35 mouse cellular contexts compared by ENCODE assay signal in the genomic region with DNA sequence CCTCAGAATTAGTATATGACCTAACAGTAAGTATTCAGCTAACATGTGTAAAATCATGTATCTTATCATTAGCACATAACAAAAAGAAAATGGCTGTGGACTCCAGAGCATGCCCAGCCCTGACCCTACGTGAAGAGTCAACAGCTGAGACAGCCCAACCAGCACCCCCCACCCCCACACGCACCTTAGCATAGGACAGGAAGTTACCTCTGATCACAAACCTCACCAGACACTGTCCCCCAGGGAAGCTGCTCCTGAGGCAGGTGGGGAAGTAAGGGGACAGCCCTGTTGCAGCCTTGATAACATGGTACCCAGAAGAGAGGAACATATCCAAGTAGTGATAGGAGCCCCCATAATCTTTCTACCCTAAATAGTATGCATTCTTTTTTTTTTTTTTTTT. TPM values are rescaled to one million over a fixed set of nuclear protein-coding genes. Genes with fewer than 3 reads are reported as not detected.
DNase-seq lines count a peak whose midpoint lies in the region; ATAC-seq lines count a peak whose summit lies in the region.
"Had no signal": no experiment of that assay in that cellular context is flagged by ENCODE, and none has a peak within 500 bp of the region (broad histone marks: within the 10 kb centered on the region; RNA-seq: fewer than 3 reads in every experiment).

No protein-coding gene starts in this region.

- no peak overlapping the region for H3K4me2 ChIP-seq in heart, embryonic 12.5 days
- no peak overlapping the region for H3K4me2 ChIP-seq in forebrain, embryonic 16.5 days (ENCODE audit: low read length)
- H3K4me2 ChIP-seq: embryonic facial prominence, embryonic 13.5 days; forebrain, embryonic 12.5 days; forebrain, embryonic 15.5 days; heart, embryonic 13.5 days; hindbrain, embryonic 14.5 days; intestine, embryonic 15.5 days had no signal

- H3K27ac ChIP-seq in heart, embryonic 12.5 days (ENCODE audit: poor library complexity, severe bottlenecking), result no peak overlapping the region
- H3K27ac ChIP-seq in forebrain, embryonic 16.5 days (ENCODE audit: low read length), result no peak overlapping the region
- H3K27ac ChIP-seq: embryonic facial prominence, embryonic 10.5 days; embryonic facial prominence, embryonic 13.5 days; forebrain, embryonic 12.5 days; forebrain, embryonic 15.5 days; heart, embryonic 13.5 days; hindbrain, embryonic 14.5 days; hindbrain, postnatal 0 days; intestine, embryonic 15.5 days had no signal

- 91% methylated on average over 2 of the region's 2 CpGs for WGBS in heart, embryonic 12.5 days
- WGBS in forebrain, embryonic 16.5 days, result 88% methylated on average over 2 of the region's 2 CpGs

- H3K9ac ChIP-seq in heart, embryonic 12.5 days, result no peak overlapping the region
- H3K9ac ChIP-seq in forebrain, embryonic 16.5 days (replicated peaks; ENCODE audit: low read depth, low read length), result no peak overlapping the region
- H3K9ac ChIP-seq: embryonic facial prominence, embryonic 13.5 days; forebrain, embryonic 12.5 days; forebrain, embryonic 15.5 days; heart, embryonic 13.5 days; hindbrain, embryonic 14.5 days; intestine, embryonic 15.5 days had no signal

- intact Hi-C loops in left cerebral cortex, postnatal 36 days (cut with DNase I), result no loop called here

- no peak overlapping the region for H3K4me3 ChIP-seq in heart, embryonic 12.5 days
- no peak overlapping the region for H3K4me3 ChIP-seq in forebrain, embryonic 16.5 days (replicated peaks; ENCODE audit: low read length)
- H3K4me3 ChIP-seq: embryonic facial prominence, embryonic 10.5 days; embryonic facial prominence, embryonic 13.5 days; erythroblast, embryonic 14.5 days; forebrain, embryonic 12.5 days; forebrain, embryonic 15.5 days; heart, embryonic 13.5 days; intestine, embryonic 15.5 days had no signal

- DNase-seq in heart, adult 11 months, result peak; percentile 55
- DNase-seq in CD4-positive, CD25-positive, alpha-beta regulatory T cell, adult 2 months (ENCODE audit: low read depth, low spot score), result peak; percentile 36
- peak; percentile 14 for DNase-seq in MEL-GATA-1-ER (ENCODE audit: extremely low read depth, low read depth)
- DNase-seq in induced T-regulatory cell, adult 2 months (ENCODE audit: low read depth), result peak; percentile 46
- DNase-seq in left cerebral cortex, postnatal 36 days (ENCODE audit: low spot score in 2 of 2), result no peak
- DNase-seq in ovary, postnatal 10 days (ENCODE audit: low spot score), result no peak
- DNase-seq: adrenal gland, adult 8-10 months; adrenal gland, postnatal 25 days; cerebellum, adult 11-12 months; cerebellum, adult 8-10 months; cerebellum, postnatal 10 days; cerebellum, postnatal 36 days; embryo, embryonic 11 days; gastrocnemius, postnatal 14 days; heart, adult 18-20 months; heart, postnatal 14 days; heart, postnatal 4 days had no signal

- peaks cover 45% of the 10 kb centered on the region for H3K36me3 ChIP-seq in heart, embryonic 12.5 days
- H3K36me3 ChIP-seq in forebrain, embryonic 16.5 days (ENCODE audit: control insufficient read depth, insufficient read depth), result 0 out of 2 replicates have a peak, but pooled peaks cover 3% of the 10 kb centered on the region

- H3K9me3 ChIP-seq in heart, embryonic 12.5 days (replicated peaks), result no peaks in the 10 kb centered on the region
- no peaks in the 10 kb centered on the region for H3K9me3 ChIP-seq in forebrain, embryonic 16.5 days (ENCODE audit: control insufficient read depth, low read length)
- H3K9me3 ChIP-seq: embryonic facial prominence, embryonic 10.5 days; embryonic facial prominence, embryonic 13.5 days; forebrain, embryonic 15.5 days; heart, embryonic 13.5 days; intestine, embryonic 15.5 days had no signal

- H3K27me3 ChIP-seq in heart, embryonic 12.5 days (replicated peaks), result no peaks in the 10 kb centered on the region
- H3K27me3 ChIP-seq in forebrain, embryonic 16.5 days (replicated peaks; ENCODE audit: control insufficient read depth, insufficient read depth, low read length), result no peaks in the 10 kb centered on the region
- H3K27me3 ChIP-seq: embryonic facial prominence, embryonic 13.5 days; forebrain, embryonic 12.5 days; forebrain, embryonic 15.5 days; heart, embryonic 13.5 days; intestine, embryonic 15.5 days; Patski had no signal

- H3K4me1 ChIP-seq in heart, embryonic 12.5 days (replicated peaks), result peaks cover 28% of the 10 kb centered on the region
- 0 out of 2 replicates have a peak, but pooled peaks cover 2% of the 10 kb centered on the region for H3K4me1 ChIP-seq in forebrain, embryonic 16.5 days (replicated peaks; ENCODE audit: control insufficient read depth, insufficient read depth, low read length)
- H3K4me1 ChIP-seq: embryonic facial prominence, embryonic 10.5 days; intestine, embryonic 15.5 days had no signal

- no peak for ATAC-seq in heart, embryonic 12.5 days (ENCODE audit: insufficient number of reproducible peaks, low FRiP score)
- no peak for ATAC-seq in forebrain, embryonic 16.5 days
- ATAC-seq: forebrain, embryonic 15.5 days; hindbrain, postnatal 0 days; intestine, embryonic 15.5 days; Patski had no signal

RNA-seq across cellular contexts. Expression of gene Mllt1, which starts 9.2 kb away (rescaled TPM):
- 45.3 and 50.6 TPM in 2 replicates for polyA plus RNA-seq in heart, embryonic 12.5 days (2016; fragmentation: Nextera tagmentation; extraction: Ambion mirVana)
- total RNA-seq in left cerebral cortex, postnatal 36 days (2021), result 10 to 100 TPM; 69.3 to 82.4 TPM
- polyA plus RNA-seq in forebrain, embryonic 16.5 days (2015; fragmentation: Nextera tagmentation; extraction: Ambion mirVana), result 86.1 and 86.7 TPM in 2 replicates

RNA-seq across cellular contexts. Expression of gene 1700061G19Rik, which starts 50.7 kb away (rescaled TPM):
- 0.33 and 0.36 TPM in 2 replicates for polyA plus RNA-seq in heart, embryonic 12.5 days (2016; fragmentation: Nextera tagmentation; extraction: Ambion mirVana)
- total RNA-seq in left cerebral cortex, postnatal 36 days (2021), result under 1 TPM in 1 of 2 experiments, not detected in 1; 0.14 TPM
- 0.50 and 0.65 TPM in 2 replicates for polyA plus RNA-seq in forebrain, embryonic 16.5 days (2015; fragmentation: Nextera tagmentation; extraction: Ambion mirVana)
- total RNA-seq: gastrocnemius, adult 18-20 months; gastrocnemius, postnatal 14 days; gastrocnemius, postnatal 4 days; heart, adult 18-20 months; heart, postnatal 14 days; hindbrain, postnatal 0 days had no signal
- polyA plus RNA-seq: erythroblast, embryonic 14.5 days; Patski had no signal

RNA-seq across cellular contexts. Expression of gene Acsbg2, which starts 51.8 kb away (rescaled TPM):
- not detected in 2 replicates for polyA plus RNA-seq in heart, embryonic 12.5 days (2016; fragmentation: Nextera tagmentation; extraction: Ambion mirVana)
- total RNA-seq in left cerebral cortex, postnatal 36 days (2021), result not detected
- polyA plus RNA-seq in forebrain, embryonic 16.5 days (2015; fragmentation: Nextera tagmentation; extraction: Ambion mirVana), result not detected in 2 replicates
- total RNA-seq: gastrocnemius, adult 18-20 months; gastrocnemius, postnatal 14 days; gastrocnemius, postnatal 4 days; heart, adult 18-20 months; heart, postnatal 14 days; heart, postnatal 4 days; hindbrain, postnatal 0 days had no signal
- polyA plus RNA-seq: brain, embryonic 14.5 days; cortical plate, adult 2 months; embryonic facial prominence, embryonic 10.5 days; embryonic facial prominence, embryonic 13.5 days; erythroblast, embryonic 14.5 days; forebrain, embryonic 12.5 days; forebrain, embryonic 15.5 days; heart, embryonic 13.5 days; heart, embryonic 16.5 days; hindbrain, embryonic 11.5 days; hindbrain, embryonic 14.5 days; hindbrain, postnatal 0 days; intestine, embryonic 15.5 days; Patski had no signal

RNA-seq across cellular contexts. Expression of gene Acer1, which starts 55.9 kb away (rescaled TPM):
- polyA plus RNA-seq in heart, embryonic 12.5 days (2016; fragmentation: Nextera tagmentation; extraction: Ambion mirVana), result not detected in 2 replicates
- total RNA-seq in left cerebral cortex, postnatal 36 days (2021), result not detected
- not detected in 2 replicates for polyA plus RNA-seq in forebrain, embryonic 16.5 days (2015; fragmentation: Nextera tagmentation; extraction: Ambion mirVana)
- total RNA-seq: gastrocnemius, adult 18-20 months; gastrocnemius, postnatal 14 days; gastrocnemius, postnatal 4 days; heart, adult 18-20 months; heart, postnatal 14 days; heart, postnatal 4 days; hindbrain, postnatal 0 days had no signal
- polyA plus RNA-seq: brain, embryonic 14.5 days; cortical plate, adult 2 months; embryonic facial prominence, embryonic 10.5 days; erythroblast, embryonic 14.5 days; forebrain, embryonic 12.5 days; forebrain, embryonic 15.5 days; heart, embryonic 13.5 days; hindbrain, embryonic 11.5 days; hindbrain, embryonic 14.5 days; hindbrain, postnatal 0 days; Patski had no signal

Comparison
In these comparisons a context has a peak if more than half of its experiments do, and no peak if none do; other contexts are left out.
1. DNase-seq: peak in heart, adult 11 months (single experiment), CD4-positive, CD25-positive, alpha-beta regulatory T cell, adult 2 months (single experiment), MEL-GATA-1-ER (single experiment) and induced T-regulatory cell, adult 2 months (single experiment); none in left cerebral cortex, postnatal 36 days (0 of 2) and ovary, postnatal 10 days (single experiment).